Comparison of ENCODE assay signal across 9 mouse cellular contexts in genomic region chr7:78803841-78804240, GRCm38 (mm10). TPM values are rescaled to one million over a fixed set of nuclear protein-coding genes. Genes with fewer than 3 reads are reported as not detected.
DNase-seq lines count a peak whose midpoint lies in the region; ATAC-seq and TF ChIP-seq lines count a peak whose summit lies in the region.
"Had no signal": no experiment of that assay in that cellular context is flagged by ENCODE, and none has a peak within 500 bp of the region (broad histone marks: within the 10 kb centered on the region; RNA-seq: fewer than 3 reads in every experiment).

No protein-coding gene starts in this region.

- no peak overlapping the region for H3K27ac ChIP-seq in liver, adult 2 months (replicated peaks; ENCODE audit: insufficient read depth, low read depth, low read length)
- H3K27ac ChIP-seq in liver, embryonic 12.5 days, result no peak overlapping the region
- H3K27ac ChIP-seq in stomach, embryonic 15.5 days, result no peak overlapping the region
- H3K27ac ChIP-seq in midbrain, embryonic 13.5 days, result no peak overlapping the region

- no peaks in the 10 kb centered on the region for H3K36me3 ChIP-seq in liver, adult 2 months (ENCODE audit: control insufficient read depth, insufficient read depth, low read length)
- H3K36me3 ChIP-seq in liver, embryonic 12.5 days, result no peaks in the 10 kb centered on the region
- H3K36me3 ChIP-seq in stomach, embryonic 15.5 days, result no peaks in the 10 kb centered on the region
- no peaks in the 10 kb centered on the region for H3K36me3 ChIP-seq in midbrain, embryonic 13.5 days

- H3K9me3 ChIP-seq in liver, embryonic 12.5 days (replicated peaks), result no peaks in the 10 kb centered on the region
- no peaks in the 10 kb centered on the region for H3K9me3 ChIP-seq in stomach, embryonic 15.5 days
- H3K9me3 ChIP-seq in midbrain, embryonic 13.5 days, result no peaks in the 10 kb centered on the region

- WGBS in liver, adult 2 months, result 23% methylated on average over 3 of the region's 3 CpGs
- WGBS in liver, embryonic 12.5 days (ENCODE audit: insufficient replicate concordance), result 71% methylated on average over 3 of the region's 3 CpGs
- WGBS in stomach, embryonic 15.5 days, result 77% methylated on average over 3 of the region's 3 CpGs
- WGBS in midbrain, embryonic 13.5 days, result 87% methylated on average over 3 of the region's 3 CpGs

- H3K9ac ChIP-seq in liver, adult 2 months (ENCODE audit: low read depth, low read length), result 0 out of 2 replicates have a peak overlapping the region, but pooled peaks have one; percentile 18
- no peak overlapping the region for H3K9ac ChIP-seq in liver, embryonic 12.5 days
- no peak overlapping the region for H3K9ac ChIP-seq in stomach, embryonic 15.5 days
- no peak overlapping the region for H3K9ac ChIP-seq in midbrain, embryonic 13.5 days (replicated peaks)

- ATAC-seq in liver, embryonic 12.5 days, result no peak
- ATAC-seq in stomach, embryonic 15.5 days (ENCODE audit: insufficient read depth, low FRiP score, low read depth), result peak; percentile 64; the same call in 1 of the 2 replicates
- ATAC-seq in midbrain, embryonic 13.5 days, result no peak
- ATAC-seq: Patski had no signal

- no peak overlapping the region for H3K4me2 ChIP-seq in liver, embryonic 12.5 days
- H3K4me2 ChIP-seq in stomach, embryonic 15.5 days, result no peak overlapping the region
- H3K4me2 ChIP-seq in midbrain, embryonic 13.5 days (replicated peaks), result no peak overlapping the region

- H3K4me3 ChIP-seq in liver, adult 2 months (ENCODE audit: insufficient read depth, low read depth, low read length), result no peak overlapping the region
- H3K4me3 ChIP-seq in liver, embryonic 12.5 days, result no peak overlapping the region
- H3K4me3 ChIP-seq in stomach, embryonic 15.5 days (replicated peaks), result no peak overlapping the region
- no peak overlapping the region for H3K4me3 ChIP-seq in midbrain, embryonic 13.5 days (replicated peaks)

- no peaks in the 10 kb centered on the region for H3K79me2 ChIP-seq in liver, adult 2 months (ENCODE audit: control insufficient read depth, insufficient read depth, low read length)

- no peaks in the 10 kb centered on the region for H3K27me3 ChIP-seq in liver, adult 2 months (ENCODE audit: control insufficient read depth, insufficient read depth, low read length)
- no peaks in the 10 kb centered on the region for H3K27me3 ChIP-seq in liver, embryonic 12.5 days (replicated peaks)
- H3K27me3 ChIP-seq in stomach, embryonic 15.5 days (replicated peaks), result no peaks in the 10 kb centered on the region
- H3K27me3 ChIP-seq in midbrain, embryonic 13.5 days, result 0 out of 2 replicates have a peak, but pooled peaks cover 7% of the 10 kb centered on the region
- H3K27me3 ChIP-seq: Patski had no signal

- peaks cover 9% of the 10 kb centered on the region; the same call in 1 of the 2 replicates for H3K4me1 ChIP-seq in liver, adult 2 months (ENCODE audit: control insufficient read depth, insufficient read depth, low read length)
- peaks cover 43% of the 10 kb centered on the region for H3K4me1 ChIP-seq in liver, embryonic 12.5 days
- no peaks in the 10 kb centered on the region for H3K4me1 ChIP-seq in stomach, embryonic 15.5 days
- H3K4me1 ChIP-seq in midbrain, embryonic 13.5 days (replicated peaks), result peaks cover 7% of the 10 kb centered on the region

- no peak for TF ChIP-seq POLR2A in liver, adult 2 months (IDR thresholded peaks at IDR 0.05; ENCODE audit: extremely low read depth, insufficient read depth, low read length)

- DNase-seq in liver, adult 2 months (ENCODE audit: extremely low read depth, low read depth, low spot score), result peak; percentile 81
- DNase-seq in NIH3T3 (ENCODE audit: low read depth), result peak; percentile 40
- peak; percentile 35 for DNase-seq in kidney, adult 9 months
- DNase-seq in right cerebral cortex, adult 2 months (ENCODE audit: low spot score in 2 of 2), result no peak
- no peak for DNase-seq in urinary bladder, postnatal 25 days (ENCODE audit: low spot score)

- TF ChIP-seq CTCF in liver, adult 2 months (IDR thresholded peaks at IDR 0.05; ENCODE audit: low read depth, low read length), result peak; percentile 66

RNA-seq across cellular contexts. Expression of gene Mrpl46, which starts 20.5 kb away (rescaled TPM):
- total RNA-seq in liver, adult 2 months (2014; rRNA removed), result 23.2 and 30.2 TPM in 2 replicates
- polyA plus RNA-seq in liver, adult 2 months (2012; rRNA removed), result 18.6 and 22.7 TPM in 2 replicates
- polyA plus RNA-seq in liver, embryonic 12.5 days (2016; fragmentation: Nextera tagmentation; extraction: Ambion mirVana), result 72.2 TPM in 2 replicates
- 64.8 and 69.5 TPM in 2 replicates for polyA plus RNA-seq in stomach, embryonic 15.5 days (2015; fragmentation: Nextera tagmentation; extraction: Ambion mirVana)
- 58.6 and 64.2 TPM in 2 replicates for polyA plus RNA-seq in midbrain, embryonic 13.5 days (2015; fragmentation: Nextera tagmentation; extraction: Ambion mirVana)

RNA-seq across cellular contexts. Expression of gene Mrps11, which starts 20.9 kb away (rescaled TPM):
- 32.4 and 35.4 TPM in 2 replicates for total RNA-seq in liver, adult 2 months (2014; rRNA removed)
- 26.4 and 27.0 TPM in 2 replicates for polyA plus RNA-seq in liver, adult 2 months (2012; rRNA removed)
- polyA plus RNA-seq in liver, embryonic 12.5 days (2016; fragmentation: Nextera tagmentation; extraction: Ambion mirVana), result 55.7 and 57.2 TPM in 2 replicates
- 62.2 and 65.3 TPM in 2 replicates for polyA plus RNA-seq in stomach, embryonic 15.5 days (2015; fragmentation: Nextera tagmentation; extraction: Ambion mirVana)
- polyA plus RNA-seq in midbrain, embryonic 13.5 days (2015; fragmentation: Nextera tagmentation; extraction: Ambion mirVana), result 73.1 and 79.1 TPM in 2 replicates

RNA-seq across cellular contexts. Expression of gene Det1, which starts 43.2 kb away (rescaled TPM):
- 5.3 and 5.8 TPM in 2 replicates for total RNA-seq in liver, adult 2 months (2014; rRNA removed)
- 7.9 and 8.0 TPM in 2 replicates for polyA plus RNA-seq in liver, adult 2 months (2012; rRNA removed)
- 13.6 and 13.7 TPM in 2 replicates for polyA plus RNA-seq in liver, embryonic 12.5 days (2016; fragmentation: Nextera tagmentation; extraction: Ambion mirVana)
- 15.6 and 18.0 TPM in 2 replicates for polyA plus RNA-seq in stomach, embryonic 15.5 days (2015; fragmentation: Nextera tagmentation; extraction: Ambion mirVana)
- 17.7 and 18.1 TPM in 2 replicates for polyA plus RNA-seq in midbrain, embryonic 13.5 days (2015; fragmentation: Nextera tagmentation; extraction: Ambion mirVana)

Comparison
In these comparisons a context has a peak if more than half of its experiments do, and no peak if none do; other contexts are left out.
1. DNase-seq: peak in liver, adult 2 months (single experiment), NIH3T3 (single experiment) and kidney, adult 9 months (single experiment); none in right cerebral cortex, adult 2 months (0 of 2) and urinary bladder, postnatal 25 days (single experiment).